Mouse (Mus musculus): ENCODE measurements around the gene Sh3kbp1.

DNA sequence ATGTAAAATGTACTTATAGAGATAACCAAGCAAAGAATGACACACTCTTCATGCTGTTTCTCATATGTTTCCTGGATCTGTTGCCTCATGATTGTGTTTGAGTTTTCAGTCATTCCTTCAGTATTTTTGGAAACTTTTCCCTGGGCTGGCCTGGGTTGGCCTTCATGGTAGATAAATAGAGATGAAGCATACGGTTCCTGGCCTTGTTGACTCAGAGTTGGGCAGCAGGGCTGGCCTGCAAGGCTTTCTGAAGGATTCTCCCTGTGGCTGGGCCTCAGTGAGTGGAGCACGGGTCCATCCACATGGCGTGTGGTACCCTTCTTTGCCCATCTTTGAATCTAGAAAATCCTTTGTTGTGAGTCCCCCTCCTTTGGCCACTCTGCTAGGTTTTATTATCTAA is 276.3 kb downstream of the Sh3kbp1 start:
- TF ChIP-seq CTCF (IDR thresholded peaks at IDR 0.05; ENCODE audit: extremely low read depth, insufficient read depth, low read length), result no peak
- no peak for TF ChIP-seq POLR2A (IDR thresholded peaks at IDR 0.05; ENCODE audit: extremely low read depth, insufficient read depth, low read length)
